ENCODE assay signal across 8 mouse cellular contexts in genomic region chr9:44311136-44312134, GRCm38 (mm10). TPM values are rescaled to one million over a fixed set of nuclear protein-coding genes. Genes with fewer than 3 reads are reported as not detected.
DNase-seq lines count a peak whose midpoint lies in the region; ATAC-seq lines count a peak whose summit lies in the region.

No protein-coding gene starts in this region.

- H3K4me3 ChIP-seq in heart, embryonic 13.5 days: peak overlapping the region; percentile 7; the same call in 1 of the 2 replicates
- no peak overlapping the region for H3K4me3 ChIP-seq in midbrain, embryonic 12.5 days

- H3K36me3 ChIP-seq in heart, embryonic 13.5 days: peaks cover 39% of the 10 kb centered on the region
- peaks cover 38% of the 10 kb centered on the region for H3K36me3 ChIP-seq in midbrain, embryonic 12.5 days

- peak overlapping the region; percentile 34; the same call in 1 of the 2 replicates for H3K27ac ChIP-seq in heart, embryonic 13.5 days (replicated peaks)
- peak overlapping the region; percentile 20; the same call in 1 of the 2 replicates for H3K27ac ChIP-seq in midbrain, embryonic 12.5 days (replicated peaks)

- H3K9me3 ChIP-seq in heart, embryonic 13.5 days: no peaks in the 10 kb centered on the region
- no peaks in the 10 kb centered on the region for H3K9me3 ChIP-seq in midbrain, embryonic 12.5 days

- no peaks in the 10 kb centered on the region for H3K27me3 ChIP-seq in heart, embryonic 13.5 days (replicated peaks)
- no peaks in the 10 kb centered on the region; the same call in none of the 2 replicates for H3K27me3 ChIP-seq in midbrain, embryonic 12.5 days

- ATAC-seq in heart, embryonic 13.5 days (ENCODE audit: extremely low read depth, insufficient number of reproducible peaks, low FRiP score, low TSS enrichment): no peak
- no peak for ATAC-seq in midbrain, embryonic 12.5 days (ENCODE audit: low FRiP score, low read depth)

- peaks cover 19% of the 10 kb centered on the region for H3K4me1 ChIP-seq in heart, embryonic 13.5 days
- peaks cover 12% of the 10 kb centered on the region for H3K4me1 ChIP-seq in midbrain, embryonic 12.5 days

- peak; percentile 33 for DNase-seq in adrenal gland, adult 2 months
- DNase-seq in adrenal gland, adult 8-10 months: no peak
- peak; percentile 61 to 80 for DNase-seq in kidney, postnatal 25 days
- DNase-seq in testis, postnatal 10 days (ENCODE audit: low spot score): no peak
- DNase-seq in frontal cortex, postnatal 25 days (ENCODE audit: low spot score in 2 of 2): no peak
- DNase-seq in spleen, postnatal 4 days (ENCODE audit: low spot score in 2 of 2): no peak

- H3K9ac ChIP-seq in heart, embryonic 13.5 days: peak overlapping the region; percentile 54
- H3K9ac ChIP-seq in midbrain, embryonic 12.5 days (replicated peaks): no peak overlapping the region

- peak overlapping the region; percentile 50 for H3K4me2 ChIP-seq in heart, embryonic 13.5 days
- peak overlapping the region; percentile 5; the same call in 1 of the 2 replicates for H3K4me2 ChIP-seq in midbrain, embryonic 12.5 days (replicated peaks)

- WGBS in heart, embryonic 13.5 days: 21% methylated on average over 27 of the region's 27 CpGs
- 3% methylated on average over 27 of the region's 27 CpGs for WGBS in midbrain, embryonic 12.5 days

RNA-seq across cellular contexts. Expression of gene Hinfp, which starts 6.0 kb away (rescaled TPM):
- 10 to 100 TPM; 16.6 to 24.9 TPM for total RNA-seq in adrenal gland, adult 2 months (2021)
- 13.5 and 13.8 TPM in 2 replicates for polyA plus RNA-seq in adrenal gland, adult 2 months (2012; rRNA removed)
- total RNA-seq in adrenal gland, adult 8-10 months (2022): 10 to 100 TPM; 20.3 to 44.4 (median 31.8) TPM
- polyA plus RNA-seq in heart, embryonic 13.5 days (2015; fragmentation: Nextera tagmentation; extraction: Ambion mirVana): 14.9 and 16.0 TPM in 2 replicates
- polyA plus RNA-seq in midbrain, embryonic 12.5 days (2016; fragmentation: Nextera tagmentation; extraction: Ambion mirVana): 33.9 and 38.5 TPM in 2 replicates

RNA-seq across cellular contexts. Expression of gene C2cd2l, which starts 8.7 kb away (rescaled TPM):
- 10 to 100 TPM; 46.1 to 59.0 TPM for total RNA-seq in adrenal gland, adult 2 months (2021)
- polyA plus RNA-seq in adrenal gland, adult 2 months (2012; rRNA removed): 100 and 106 TPM in 2 replicates
- total RNA-seq in adrenal gland, adult 8-10 months (2022): 10 to 100 TPM; 42.6 to 60.5 (median 49.9) TPM
- 7.1 TPM in 2 replicates for polyA plus RNA-seq in heart, embryonic 13.5 days (2015; fragmentation: Nextera tagmentation; extraction: Ambion mirVana)
- 19.0 and 19.7 TPM in 2 replicates for polyA plus RNA-seq in midbrain, embryonic 12.5 days (2016; fragmentation: Nextera tagmentation; extraction: Ambion mirVana)

RNA-seq across cellular contexts. Expression of gene Dpagt1, which starts 14.4 kb away (rescaled TPM):
- 10 to 100 TPM; 28.2 to 36.1 TPM for total RNA-seq in adrenal gland, adult 2 months (2021)
- 55.8 and 68.2 TPM in 2 replicates for polyA plus RNA-seq in adrenal gland, adult 2 months (2012; rRNA removed)
- 10 to 100 TPM; 31.4 to 37.0 (median 34.8) TPM for total RNA-seq in adrenal gland, adult 8-10 months (2022)
- 33.4 and 34.4 TPM in 2 replicates for polyA plus RNA-seq in heart, embryonic 13.5 days (2015; fragmentation: Nextera tagmentation; extraction: Ambion mirVana)
- polyA plus RNA-seq in midbrain, embryonic 12.5 days (2016; fragmentation: Nextera tagmentation; extraction: Ambion mirVana): 34.7 and 39.1 TPM in 2 replicates

RNA-seq across cellular contexts. Expression of gene Abcg4, which starts 23.0 kb away (rescaled TPM):
- 10 to 100 TPM; 27.1 to 41.4 TPM for total RNA-seq in adrenal gland, adult 2 months (2021)
- 84.3 and 86.8 TPM in 2 replicates for polyA plus RNA-seq in adrenal gland, adult 2 months (2012; rRNA removed)
- 10 to 100 TPM; 39.3 to 51.3 (median 42.1) TPM for total RNA-seq in adrenal gland, adult 8-10 months (2022)
- 2.1 and 3.5 TPM in 2 replicates for polyA plus RNA-seq in heart, embryonic 13.5 days (2015; fragmentation: Nextera tagmentation; extraction: Ambion mirVana)
- 12.9 and 14.4 TPM in 2 replicates for polyA plus RNA-seq in midbrain, embryonic 12.5 days (2016; fragmentation: Nextera tagmentation; extraction: Ambion mirVana)

RNA-seq across cellular contexts. Expression of gene H2afx, which starts 23.1 kb away (rescaled TPM):
- total RNA-seq in adrenal gland, adult 2 months (2021): 10 to 100 TPM; 28.1 to 37.4 TPM
- 124 and 134 TPM in 2 replicates for polyA plus RNA-seq in adrenal gland, adult 2 months (2012; rRNA removed)
- 10 to 100 TPM; 25.9 to 44.6 (median 31.7) TPM for total RNA-seq in adrenal gland, adult 8-10 months (2022)
- polyA plus RNA-seq in heart, embryonic 13.5 days (2015; fragmentation: Nextera tagmentation; extraction: Ambion mirVana): 196 and 199 TPM in 2 replicates
- 351 and 363 TPM in 2 replicates for polyA plus RNA-seq in midbrain, embryonic 12.5 days (2016; fragmentation: Nextera tagmentation; extraction: Ambion mirVana)

Comparison
In these comparisons a context has a peak if more than half of its experiments do, and no peak if none do; other contexts are left out.
1. DNase-seq: peak in adrenal gland, adult 2 months (single experiment) and kidney, postnatal 25 days (2 of 2); none in adrenal gland, adult 8-10 months (single experiment), testis, postnatal 10 days (single experiment), frontal cortex, postnatal 25 days (0 of 2) and spleen, postnatal 4 days (0 of 2).